Mouse (Mus musculus) CH12.LX (cell line): ENCODE data around the gene Lca5l. TPM values are rescaled to one million over a fixed set of nuclear protein-coding genes. Genes with fewer than 3 reads are reported as not detected.

Source experiments
- DNase-seq: peaks from one replicate; pipeline ENCODE4 v3.0.0-alpha.2; 2013; ENCODE audit errors: extremely low read depth
- H3K27ac ChIP-seq: 2 replicates; pipeline ENCODE4 v1.5.1; 2012; ENCODE audit warnings: low read depth, mild to moderate bottlenecking, control low read depth, moderate library complexity; ENCODE audit not compliant: insufficient read depth
- H3K27me3 ChIP-seq: replicated peaks from 2 replicates; pipeline ENCODE3; 2012; ENCODE audit warnings: inconsistent platforms
- H3K36me3 ChIP-seq, 2 experiments: replicated peaks in 1 of 2; 2 replicates each; pipeline versions ENCODE3 to v1.6.1; 2012; ENCODE audit warnings: inconsistent platforms in 1 of 2, low read length in 1 of 2, mild to moderate bottlenecking in 1 of 2, mixed read lengths in 1 of 2, moderate library complexity in 1 of 2; ENCODE audit not compliant: control insufficient read depth in 1 of 2, insufficient read depth in 1 of 2
- H3K4me1 ChIP-seq, 2 experiments: 2 replicates each; pipeline ENCODE4 v1.6.1; 2012; ENCODE audit warnings: inconsistent platforms in 1 of 2, moderate library complexity in 1 of 2; ENCODE audit not compliant: insufficient read depth in 2 of 2, control insufficient read depth in 1 of 2
- H3K4me2 ChIP-seq: 2 replicates; pipeline ENCODE4 v1.6.1; 2012; ENCODE audit warnings: low read depth, mild to moderate bottlenecking, control low read depth; ENCODE audit not compliant: poor library complexity, insufficient read depth, severe bottlenecking
- H3K4me3 ChIP-seq, 3 experiments: fragments of 150-350 bp in 1 of 3; sonication (generic) in 1 of 3; replicated peaks in 1 of 3; 2 replicates each; pipeline versions ENCODE3 to v1.5.1; 2011 to 2012; ENCODE audit warnings: low read depth in 2 of 3, low read length in 2 of 3, mild to moderate bottlenecking in 2 of 3, moderate library complexity in 2 of 3, control low read depth in 1 of 3, improper control_type of control experiment in 1 of 3, inconsistent platforms in 1 of 3, mixed read lengths in 1 of 3; ENCODE audit not compliant: poor library complexity in 1 of 3
- H3K79me2 ChIP-seq: replicated peaks from 2 replicates; pipeline ENCODE4 v1.6.1; 2012; ENCODE audit warnings: mild to moderate bottlenecking, moderate library complexity; ENCODE audit not compliant: control insufficient read depth, poor library complexity, insufficient read depth, severe bottlenecking; ENCODE audit errors: extremely low read depth
- H3K9ac ChIP-seq: 2 replicates; pipeline ENCODE4 v1.6.1; 2012; ENCODE audit warnings: low read depth, mild to moderate bottlenecking, control low read depth, moderate library complexity; ENCODE audit not compliant: insufficient read depth
- H3K9me3 ChIP-seq: replicated peaks from 2 replicates; pipeline ENCODE3; 2012; ENCODE audit warnings: low read length, inconsistent platforms, mixed read lengths
- CHD1 ChIP-seq: IDR thresholded peaks from 2 replicates; pipeline ENCODE4 v1.6.1; 2012; ENCODE audit warnings: low read depth, low read length, improper control_type of control experiment, inconsistent platforms
- CTCF ChIP-seq, 2 experiments: IDR thresholded peaks in 1 of 2; conservative IDR thresholded peaks in 1 of 2; 2 replicates each; pipeline ENCODE4 v1.5.1; 2011 to 2012; ENCODE audit warnings: low read depth in 2 of 2, low read length in 2 of 2, improper control_type of control experiment in 1 of 2, inconsistent platforms in 1 of 2, mild to moderate bottlenecking in 1 of 2, moderate library complexity in 1 of 2
- E2F4 ChIP-seq: IDR thresholded peaks from 2 replicates; pipeline ENCODE4 v1.6.1; 2011; ENCODE audit warnings: low read depth, low read length, improper control_type of control experiment; ENCODE audit not compliant: insufficient replicate concordance
- ELF1 ChIP-seq: IDR thresholded peaks from 2 replicates; pipeline ENCODE4 v1.6.1; 2014; ENCODE audit warnings: low read depth, mild to moderate bottlenecking, inconsistent platforms, low read length, improper control_type of control experiment
- EP300 ChIP-seq: IDR thresholded peaks from 2 replicates; pipeline ENCODE4 v1.6.1; 2011; ENCODE audit warnings: low read length, improper control_type of control experiment
- ETS1 ChIP-seq: conservative IDR thresholded peaks from 2 replicates; pipeline ENCODE4 v1.6.1; 2012; ENCODE audit warnings: low read depth, mild to moderate bottlenecking, inconsistent platforms, low read length, improper control_type of control experiment, moderate library complexity
- IRF4 ChIP-seq: IDR thresholded peaks from 2 replicates; pipeline ENCODE4 v1.6.1; 2014; ENCODE audit warnings: low read depth, mild to moderate bottlenecking, inconsistent platforms, low read length, improper control_type of control experiment
- MAFK ChIP-seq: IDR thresholded peaks from 2 replicates; pipeline ENCODE4 v1.6.1; 2011; ENCODE audit warnings: low read length, improper control_type of control experiment; ENCODE audit not compliant: insufficient replicate concordance
- MAX ChIP-seq: IDR thresholded peaks from 2 replicates; pipeline ENCODE4 v1.6.1; 2011; ENCODE audit warnings: low read length, improper control_type of control experiment
- MAZ ChIP-seq: IDR thresholded peaks from 2 replicates; pipeline ENCODE4 v1.6.1; 2012; ENCODE audit warnings: low read depth, mild to moderate bottlenecking, inconsistent platforms, low read length, improper control_type of control experiment, moderate library complexity
- MEF2A ChIP-seq: IDR thresholded peaks from 2 replicates; pipeline ENCODE4 v1.6.1; 2014; ENCODE audit warnings: low read depth, mild to moderate bottlenecking, inconsistent platforms, low read length, improper control_type of control experiment, borderline replicate concordance
- MXI1 ChIP-seq: IDR thresholded peaks from 2 replicates; pipeline ENCODE4 v1.6.1; 2011; ENCODE audit warnings: mild to moderate bottlenecking, low read depth, low read length, improper control_type of control experiment
- MYC ChIP-seq: IDR thresholded peaks from 2 replicates; pipeline ENCODE4 v1.6.1; 2011; ENCODE audit warnings: low read depth, mild to moderate bottlenecking, improper control_type of control experiment, low read length
- NELFE ChIP-seq: IDR thresholded peaks from 2 replicates; pipeline ENCODE4 v1.6.1; 2011; ENCODE audit warnings: low read depth, low read length, improper control_type of control experiment
- NRF1 ChIP-seq: IDR thresholded peaks from 2 replicates; pipeline ENCODE4 v1.6.1; 2014; ENCODE audit warnings: low read depth, mild to moderate bottlenecking, inconsistent platforms, low read length, improper control_type of control experiment, moderate library complexity
- PAX5 ChIP-seq: IDR thresholded peaks from 2 replicates; pipeline ENCODE4 v1.6.1; 2012; ENCODE audit warnings: low read length, inconsistent platforms, mixed read lengths
- POLR2A ChIP-seq: IDR thresholded peaks from 2 replicates; pipeline ENCODE4 v1.6.1; 2011; ENCODE audit warnings: low read depth, mild to moderate bottlenecking, improper control_type of control experiment, low read length
- POLR2AphosphoS2 ChIP-seq: IDR thresholded peaks from 2 replicates; pipeline ENCODE4 v1.6.1; 2011; ENCODE audit warnings: low read depth, low read length, improper control_type of control experiment
- RCOR1 ChIP-seq: conservative IDR thresholded peaks from 2 replicates; pipeline ENCODE4 v1.6.1; 2012; ENCODE audit warnings: low read depth, mild to moderate bottlenecking, inconsistent platforms, low read length, improper control_type of control experiment
- SIN3A ChIP-seq: IDR thresholded peaks from 2 replicates; pipeline ENCODE4 v1.6.1; 2012; ENCODE audit warnings: low read length, improper control_type of control experiment, inconsistent platforms
- TCF12 ChIP-seq: IDR thresholded peaks from 2 replicates; pipeline ENCODE4 v1.6.1; 2014; ENCODE audit warnings: low read depth, mild to moderate bottlenecking, inconsistent platforms, low read length, improper control_type of control experiment
- USF1 ChIP-seq: IDR thresholded peaks from 2 replicates; pipeline ENCODE4 v1.6.1; 2014; ENCODE audit warnings: low read depth, mild to moderate bottlenecking, inconsistent platforms, low read length, improper control_type of control experiment
- ZC3H11A ChIP-seq: IDR thresholded peaks from 2 replicates; pipeline ENCODE4 v1.6.1; 2012; ENCODE audit warnings: low read depth, mild to moderate bottlenecking, inconsistent platforms, low read length, improper control_type of control experiment
- ZNF384 ChIP-seq: IDR thresholded peaks from 2 replicates; pipeline ENCODE4 v1.6.1; 2012; ENCODE audit warnings: low read depth, low read length, improper control_type of control experiment, inconsistent platforms
- dilution Hi-C: fragments of 300-500 bp; cut with MboI; formaldehyde crosslinking; loops from 2 replicates; pipeline ENCODE4 v1.14.3; 2020; ENCODE audit warnings: low sequenced_read_pairs; ENCODE audit not compliant: extremely low pct_unique_long_range_greater_than_20kb, extremely low pct_ligation_motif_present
- in situ Hi-C: fragments of 300-500 bp; cut with MboI; formaldehyde crosslinking; loops from 3 replicates; pipeline ENCODE4 v1.14.3; 2019; ENCODE audit warnings: low sequenced_read_pairs, low pct_ligation_motif_present, low pct_unique_long_range_greater_than_20kb, mixed read lengths
- polyA plus RNA-seq: library from polyadenylated mRNA; unstranded; fragments of >175 nt; gene quantifications from 2 replicates; pipeline ENCODE4 v1.2.1, GENCODE M21; 2012; ENCODE audit warnings: low read depth; ENCODE audit not compliant: insufficient read length
- total RNA-seq, 2 experiments: library from RNA; depleted of rRNA; stranded (reverse); fragments of 300-350 nt in 1 of 2; fragments of >200 nt in 1 of 2; gene quantifications; 2 replicates each; pipeline ENCODE4 v1.2.3; 2012 to 2014

Lca5l gene
- total and polyA plus RNA-seq, 3 experiments: 0.04 to 0.33 TPM; not detected in 1

DNA sequence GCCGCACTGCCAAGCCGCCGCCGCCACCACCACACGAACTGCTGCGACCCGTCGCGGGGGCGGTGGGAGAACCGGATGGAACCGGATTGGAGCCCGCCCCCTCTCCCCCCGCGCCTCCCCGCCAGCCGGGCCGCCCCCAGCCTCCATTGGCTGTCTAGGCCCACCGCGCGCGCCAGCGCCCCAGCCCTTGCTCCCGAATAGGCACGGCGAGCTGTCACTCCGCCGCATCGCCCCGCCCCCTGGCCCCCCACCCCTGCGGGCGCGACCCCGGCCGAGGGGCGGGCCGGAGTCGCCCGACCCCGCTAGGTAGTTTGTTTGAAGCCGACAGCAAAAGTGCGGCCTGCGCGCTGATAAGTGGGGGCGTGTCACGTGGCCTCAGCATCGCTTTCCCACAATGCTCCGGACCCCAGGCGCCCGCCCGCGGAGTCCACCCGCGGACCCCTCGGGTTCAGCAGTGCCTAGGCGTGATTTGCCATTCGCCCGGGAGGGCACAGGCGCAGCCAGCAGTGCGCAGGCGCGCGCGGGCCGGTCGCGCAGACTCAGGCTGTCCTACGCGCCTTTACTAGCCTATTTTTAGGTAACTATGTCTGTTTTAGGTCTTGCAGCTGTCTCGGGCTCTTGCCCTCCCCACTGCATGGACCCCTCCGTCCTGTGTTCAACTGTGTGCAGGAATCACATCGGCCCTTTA is 64.3 kb downstream of the Lca5l start, which contains the start of gene Hmgn1 (continued):
- TF ChIP-seq MAFK (0 out of 2 replicates have a peak, but pooled peaks have one; percentile 23), MXI1 (peak; percentile 85), NELFE (peak; percentile 98), SIN3A (peak; percentile 86), MYC (peak; percentile 20; the same call in 1 of the 2 replicates), CTCF (conservative IDR thresholded peaks at IDR 0.05 in 1 of 2, IDR thresholded peaks at IDR 0.05 in 1 of 2; ENCODE audit: low read depth in 2 of 2, low read length in 2 of 2) (no peak), E2F4 (no peak), ZNF384 (no peak), MAZ (peak; percentile 62; the same call in 1 of the 2 replicates), NRF1 (peak; percentile 100), MAX (peak; percentile 98)

DNA sequence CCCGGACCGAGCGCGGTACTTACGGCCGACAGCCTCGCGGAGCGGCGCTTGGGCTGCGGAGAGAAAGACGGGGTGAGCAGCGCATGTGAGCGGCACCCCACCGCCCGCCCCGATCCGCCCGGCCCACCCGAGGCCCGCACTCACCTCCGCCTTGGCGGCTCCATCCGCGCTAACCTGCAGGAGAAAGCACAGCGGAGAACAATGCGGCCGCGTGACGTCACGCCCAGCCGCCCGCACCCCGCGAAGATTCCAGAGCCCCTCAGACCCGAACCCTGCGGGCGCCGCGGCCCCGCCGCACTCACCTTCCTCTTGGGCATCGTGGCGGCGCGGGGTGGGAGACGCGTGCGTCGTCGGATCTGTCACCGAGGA is 64.8 kb downstream of the Lca5l start:
- H3K4me3 ChIP-seq: peak overlapping the region; percentile 62 to 86 (median 77)
- H3K9ac ChIP-seq: peak overlapping the region; percentile 81
- peaks cover 31 to 46% of the 10 kb centered on the region in 2 experiments for H3K36me3 ChIP-seq
- peak overlapping the region; percentile 49 for H3K27ac ChIP-seq
- H3K79me2 ChIP-seq: peaks cover 18% of the 10 kb centered on the region
- TF ChIP-seq TCF12 (no peak), MAX (peak; percentile 27; the same call in 1 of the 2 replicates), NRF1 (peak; percentile 29; the same call in 1 of the 2 replicates), MYC (no peak), MEF2A (no peak), IRF4 (no peak)
- H3K9me3 ChIP-seq: no peaks in the 10 kb centered on the region
- no peak overlapping the region; the same call in 1 of the 2 replicates for H3K4me2 ChIP-seq
- no peak for DNase-seq
- dilution Hi-C loops (no loop called here), in situ Hi-C loops (no loop called here)
- peaks cover 4% of the 10 kb centered on the region for H3K27me3 ChIP-seq
- peaks cover 3 to 37% of the 10 kb centered on the region in 2 experiments; a peak in 3 of 4 replicates for H3K4me1 ChIP-seq

DNA sequence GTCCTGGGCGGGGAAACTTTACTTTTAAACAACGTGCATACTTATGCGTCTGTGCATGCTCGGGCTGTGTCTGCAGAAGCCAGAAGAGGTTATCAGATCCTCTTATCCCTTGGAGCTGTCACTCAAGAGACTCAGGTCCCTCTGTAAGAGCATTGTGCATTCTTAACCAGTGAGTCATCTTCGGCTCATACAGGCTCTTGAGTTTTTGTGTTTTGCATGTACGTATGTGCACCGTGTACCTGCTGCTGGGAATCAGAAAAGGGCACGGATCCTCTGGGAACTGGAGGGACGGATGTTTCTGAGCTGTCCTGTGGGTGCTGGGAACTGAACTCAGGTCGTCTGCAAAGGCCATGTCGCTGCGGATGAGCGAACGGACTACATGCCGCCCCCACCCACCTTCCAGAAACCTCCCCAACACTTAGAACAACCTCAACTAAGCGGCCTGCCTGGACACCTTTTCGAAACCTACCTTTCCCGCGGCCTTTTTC is 65.3 kb downstream of the Lca5l start:
- DNase-seq: peak; percentile 64

More for the DNA sequence above, 65.3 kb downstream of the Lca5l start:
- dilution Hi-C loops (no loop called here), in situ Hi-C loops (no loop called here)
- no peaks in the 10 kb centered on the region for H3K9me3 ChIP-seq
- H3K27me3 ChIP-seq: peaks cover 2% of the 10 kb centered on the region
- peaks cover 3 to 37% of the 10 kb centered on the region in 2 experiments; a peak in 3 of 4 replicates for H3K4me1 ChIP-seq
- H3K4me3 ChIP-seq: peak overlapping the region; percentile 62 to 86 (median 77)
- H3K79me2 ChIP-seq: peaks cover 18% of the 10 kb centered on the region
- H3K9ac ChIP-seq: peak overlapping the region; percentile 81
- H3K4me2 ChIP-seq: peak overlapping the region; percentile 96
- peaks cover 32 to 47% of the 10 kb centered on the region in 2 experiments for H3K36me3 ChIP-seq
- H3K27ac ChIP-seq: no peak overlapping the region; the same call in 1 of the 2 replicates
- TF ChIP-seq MYC (no peak), CHD1 (no peak), CTCF (conservative IDR thresholded peaks at IDR 0.05 in 1 of 2, IDR thresholded peaks at IDR 0.05 in 1 of 2; ENCODE audit: low read depth in 2 of 2, low read length in 2 of 2) (no peak), PAX5 (no peak), POLR2A (no peak), MEF2A (no peak), RCOR1 (no peak), SIN3A (no peak), EP300 (no peak), ZC3H11A (no peak), NELFE (no peak), ELF1 (no peak), POLR2AphosphoS2 (no peak), ETS1 (no peak), USF1 (no peak)
- TF ChIP-seq, all 38 proteins: peak for 0
